Mouse (Mus musculus) forebrain, embryonic 10.5 days (tissue): ENCODE measurements around the gene Dicer1. TPM values are rescaled to one million over a fixed set of nuclear protein-coding genes. Genes with fewer than 3 reads are reported as not detected.

Source experiments
- DNase-seq: peaks from one replicate; pipeline ENCODE4 v3.0.0-alpha.2; 2017; ENCODE audit warnings: low spot score; ENCODE audit errors: extremely low spot score
- H3K27ac ChIP-seq: fragments of 300-500 bp; sonication (generic); 2 replicates; pipeline ENCODE4 v1.5.1; 2016; ENCODE audit warnings: mild to moderate bottlenecking
- H3K27me3 ChIP-seq: fragments of 300-500 bp; sonication (generic); 2 replicates; pipeline ENCODE4 v1.6.1; 2016; ENCODE audit warnings: mild to moderate bottlenecking; ENCODE audit not compliant: poor library complexity, severe bottlenecking
- H3K36me3 ChIP-seq: fragments of 300-500 bp; sonication (generic); replicated peaks from 2 replicates; pipeline ENCODE4 v1.6.1; 2016; ENCODE audit warnings: mild to moderate bottlenecking, moderate library complexity
- H3K4me1 ChIP-seq: fragments of 300-500 bp; sonication (generic); 2 replicates; pipeline ENCODE4 v1.6.1; 2016
- H3K4me3 ChIP-seq: fragments of 300-500 bp; sonication (generic); 2 replicates; pipeline ENCODE4 v1.5.1; 2016; ENCODE audit warnings: mild to moderate bottlenecking, moderate library complexity
- H3K9me3 ChIP-seq: fragments of 300-500 bp; sonication (generic); 2 replicates; pipeline ENCODE4 v1.6.1; 2016; ENCODE audit warnings: mild to moderate bottlenecking, moderate library complexity
- WGBS: fragments of 180-500 bp; shearing (Covaris S2); methylation state at CpG from one replicate; pipeline ENCODE4 v1.1.7; 2016; 5-methylcytosine and 5-hydroxymethylcytosine counted together
- polyA plus RNA-seq: library from polyadenylated mRNA; unstranded; fragments of >200 nt; fragmentation: Nextera tagmentation; extraction: Ambion mirVana; gene quantifications from 2 replicates; pipeline ENCODE4 v1.2.1, GENCODE M21; 2016

Gene Dicer1
- polyA plus RNA-seq, 1 experiment from 2014 or later = 47.0 TPM

- peaks cover 80% of the 10 kb centered on the region for H3K36me3 ChIP-seq
These were observed 61.3 kb downstream of the Dicer1 start for GRCm38 (mm10) chr12:104690412-104690811.

GRCm38 (mm10) chr12:104688870-104689269 is 62.9 kb downstream of the Dicer1 start:
- Histone ChIP-seq H3K27me3 (no peaks in the 10 kb centered on the region), H3K9me3 (no peaks in the 10 kb centered on the region), H3K4me3 (no peak overlapping the region), H3K36me3 (peaks cover 65% of the 10 kb centered on the region), H3K27ac (no peak overlapping the region), H3K4me1 (peaks cover 16% of the 10 kb centered on the region)
- WGBS = 89% methylated on average over 11 of the region's 11 CpGs
- DNase-seq = no peak

More at GRCm38 (mm10) chr12:104690412-104690811, 61.3 kb downstream of the Dicer1 start:
- no peaks in the 10 kb centered on the region for H3K27me3 ChIP-seq
- H3K4me1 ChIP-seq = peaks cover 6% of the 10 kb centered on the region; the same call in 1 of the 2 replicates
- H3K4me3 ChIP-seq = no peak overlapping the region
- DNase-seq = no peak
- H3K9me3 ChIP-seq = no peaks in the 10 kb centered on the region
- H3K27ac ChIP-seq = no peak overlapping the region
- 94% methylated on average over 7 of the region's 7 CpGs for WGBS

DNA sequence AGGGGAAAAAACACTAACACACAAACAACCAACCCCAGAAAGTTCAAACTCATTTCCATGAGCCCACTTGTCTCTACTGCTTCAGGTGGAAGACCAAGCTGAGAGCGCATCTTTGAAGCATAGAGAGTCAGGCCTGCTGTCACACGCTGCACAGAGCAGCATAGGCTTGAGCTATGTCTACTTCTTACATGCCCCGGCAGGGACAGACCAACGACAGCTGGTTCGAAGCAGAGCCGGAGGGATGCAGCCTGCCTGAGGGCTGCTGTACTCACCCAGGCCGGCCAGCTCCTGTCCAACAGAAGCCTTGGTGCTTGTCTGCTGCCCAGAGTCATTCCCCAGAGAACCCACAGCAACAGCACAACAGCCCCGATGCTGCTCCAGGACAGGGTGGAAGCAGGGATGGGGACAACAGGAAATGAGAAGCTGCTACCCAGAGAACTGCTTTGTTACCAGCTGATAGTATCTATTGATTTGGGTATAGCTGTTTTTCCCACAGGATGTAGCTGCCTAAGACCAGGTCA is 67.3 kb downstream of the Dicer1 start:
- H3K4me3 ChIP-seq = no peak overlapping the region
- H3K27me3 ChIP-seq = no peaks in the 10 kb centered on the region
- DNase-seq = no peak
- H3K36me3 ChIP-seq = peaks cover 21% of the 10 kb centered on the region
- H3K9me3 ChIP-seq = peaks cover 5% of the 10 kb centered on the region; the same call in 1 of the 2 replicates
- 87% methylated on average over 8 of the region's 8 CpGs for WGBS
- peaks cover 23% of the 10 kb centered on the region for H3K4me1 ChIP-seq
- H3K27ac ChIP-seq = peak overlapping the region; percentile 42

GRCm38 (mm10) chr12:104679819-104680132 is 72.0 kb downstream of the Dicer1 start:
- Histone ChIP-seq H3K4me3 (no peak overlapping the region), H3K27me3 (peaks cover 16% of the 10 kb centered on the region), H3K27ac (no peak overlapping the region), H3K4me1 (peaks cover 54% of the 10 kb centered on the region), H3K36me3 (no peaks in the 10 kb centered on the region), H3K9me3 (peaks cover 5% of the 10 kb centered on the region; the same call in 1 of the 2 replicates)
- WGBS = 87% methylated on average over 8 of the region's 8 CpGs
- DNase-seq = no peak

DNA sequence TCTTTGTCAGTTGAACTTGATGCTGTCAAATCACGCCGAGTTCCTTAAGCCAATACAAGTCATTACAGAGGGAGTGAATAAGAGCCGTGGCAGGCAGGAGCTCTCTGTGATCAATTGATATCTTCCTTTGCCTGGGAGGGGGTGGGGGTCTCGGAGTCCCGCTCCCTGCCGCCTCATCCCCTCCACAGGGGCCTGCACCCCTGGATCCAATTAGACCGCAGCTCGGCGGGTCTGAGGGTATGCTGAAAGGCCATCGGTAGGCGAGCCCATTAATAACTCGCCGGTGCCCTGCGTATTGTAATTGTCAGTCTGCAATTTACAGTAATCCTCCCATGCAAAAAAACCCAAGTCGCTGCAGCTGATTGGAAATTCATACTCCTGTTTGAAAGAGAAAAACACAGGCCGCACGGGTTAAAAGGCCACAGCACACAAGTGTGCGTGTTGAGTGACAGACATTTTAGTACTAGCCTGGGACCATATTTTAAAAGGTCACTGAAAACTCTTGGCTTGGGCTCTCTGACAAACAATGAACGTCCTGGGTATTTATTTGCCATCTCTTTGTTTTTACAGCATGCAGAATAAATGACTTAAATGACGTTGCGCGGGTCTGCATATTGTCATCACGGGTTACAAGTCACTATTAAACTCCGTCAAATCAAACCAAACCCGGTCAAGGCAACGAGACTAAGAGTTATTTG is 72.5 kb downstream of the Dicer1 start:
- H3K36me3 ChIP-seq = no peaks in the 10 kb centered on the region
- peaks cover 5% of the 10 kb centered on the region; the same call in 1 of the 2 replicates for H3K9me3 ChIP-seq
- peak overlapping the region; percentile 18; the same call in 1 of the 2 replicates for H3K4me3 ChIP-seq
- peak; percentile 38 for DNase-seq
- H3K27ac ChIP-seq = 0 out of 2 replicates have a peak overlapping the region, but pooled peaks have one; percentile 72
- peaks cover 16% of the 10 kb centered on the region for H3K27me3 ChIP-seq
- H3K4me1 ChIP-seq = peaks cover 52% of the 10 kb centered on the region
- 44% methylated on average over 26 of the region's 26 CpGs for WGBS

- Histone ChIP-seq H3K4me3 (peak overlapping the region; percentile 18; the same call in 1 of the 2 replicates), H3K4me1 (peaks cover 52% of the 10 kb centered on the region), H3K27me3 (peaks cover 19% of the 10 kb centered on the region), H3K9me3 (peaks cover 5% of the 10 kb centered on the region; the same call in 1 of the 2 replicates), H3K27ac (peak overlapping the region; percentile 72), H3K36me3 (no peaks in the 10 kb centered on the region)
- 67% methylated on average over 12 of the region's 14 CpGs for WGBS
- DNase-seq = no peak
These were observed 73.3 kb downstream of the Dicer1 start for GRCm38 (mm10) chr12:104678462-104678861.

DNA sequence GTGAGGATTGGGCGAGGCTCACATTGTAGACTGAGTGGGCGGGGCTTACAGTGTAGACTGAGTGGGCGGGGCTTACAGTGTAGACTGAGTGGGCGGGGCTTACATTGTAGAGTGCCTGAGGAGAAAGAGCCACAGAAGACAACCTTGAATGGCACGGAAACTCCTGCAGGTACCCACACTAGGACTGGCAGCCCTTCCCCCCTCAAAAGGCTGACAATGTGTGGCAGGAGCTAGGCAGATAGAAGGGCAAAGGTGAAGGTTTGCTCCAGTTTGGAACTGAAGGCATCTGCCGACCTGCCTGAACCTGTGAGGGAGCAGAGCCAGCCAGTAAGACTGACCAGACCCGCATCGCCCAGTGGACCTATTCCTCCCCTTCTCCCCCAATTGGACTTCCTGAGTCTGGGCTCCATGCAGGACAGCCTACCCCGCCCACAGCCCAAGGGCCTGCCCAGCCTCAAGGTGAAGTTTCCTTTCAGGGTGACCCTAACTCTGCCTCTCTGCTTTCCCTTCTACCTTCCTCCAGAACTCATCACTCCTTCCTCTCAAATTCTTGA is 74.3 kb downstream of the Dicer1 start:
- no peaks in the 10 kb centered on the region for H3K9me3 ChIP-seq
- 0 out of 2 replicates have a peak overlapping the region, but pooled peaks have one; percentile 16 for H3K27ac ChIP-seq
- peaks cover 52% of the 10 kb centered on the region for H3K4me1 ChIP-seq
- H3K27me3 ChIP-seq = peaks cover 22% of the 10 kb centered on the region
- DNase-seq = no peak
- 86% methylated on average over 9 of the region's 9 CpGs for WGBS
- no peak overlapping the region for H3K4me3 ChIP-seq
- H3K36me3 ChIP-seq = no peaks in the 10 kb centered on the region

DNA sequence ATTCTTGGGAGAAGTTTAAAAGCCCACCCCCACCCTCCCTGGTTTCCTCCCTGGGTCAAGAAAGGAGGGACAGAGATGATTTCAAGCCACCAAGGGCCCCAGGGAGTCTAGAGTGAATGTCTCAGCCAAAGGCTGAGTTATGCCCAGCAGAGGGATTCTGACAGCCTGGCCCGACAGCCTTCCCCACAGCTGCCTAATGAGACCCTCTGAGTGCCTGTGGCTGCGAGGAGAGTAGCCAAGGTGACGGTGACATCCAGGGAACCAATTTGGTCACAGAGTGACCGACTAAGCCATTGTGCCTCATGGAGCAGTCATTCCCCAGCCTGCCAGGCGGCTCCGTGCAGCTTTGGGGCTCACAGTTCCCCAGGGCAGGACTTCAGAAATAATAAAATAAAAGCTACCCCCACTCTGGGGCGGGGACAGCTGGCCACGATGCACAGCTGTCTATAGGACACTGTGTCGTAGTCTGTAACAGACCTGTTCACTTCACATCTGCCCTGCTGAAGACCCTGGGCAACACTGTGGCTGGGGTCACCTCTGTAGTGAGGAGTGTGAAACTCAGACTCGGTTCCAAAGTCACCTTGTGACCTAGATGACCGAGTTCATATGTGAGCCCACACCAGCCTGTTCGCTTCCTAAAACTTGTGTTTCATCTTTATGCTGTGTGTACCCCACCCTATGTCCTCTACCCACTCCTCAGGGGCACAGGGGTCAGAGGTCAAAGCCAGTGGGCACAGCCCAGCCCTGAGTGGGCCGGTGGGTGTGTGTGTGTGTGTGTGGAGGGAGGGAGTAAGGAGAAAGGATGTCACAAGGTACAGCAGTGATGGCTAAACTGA is 75.0 kb downstream of the Dicer1 start:
- peaks cover 22% of the 10 kb centered on the region for H3K27me3 ChIP-seq
- DNase-seq = no peak
- 0 out of 2 replicates have a peak overlapping the region, but pooled peaks have one; percentile 44 for H3K27ac ChIP-seq
- no peak overlapping the region for H3K4me3 ChIP-seq
- no peaks in the 10 kb centered on the region for H3K36me3 ChIP-seq
- H3K9me3 ChIP-seq = no peaks in the 10 kb centered on the region
- 83% methylated on average over 13 of the region's 13 CpGs for WGBS
- peaks cover 52% of the 10 kb centered on the region for H3K4me1 ChIP-seq

- Histone ChIP-seq H3K4me1 (peaks cover 29% of the 10 kb centered on the region), H3K27me3 (peaks cover 18% of the 10 kb centered on the region), H3K4me3 (no peak overlapping the region), H3K9me3 (no peaks in the 10 kb centered on the region), H3K27ac (no peak overlapping the region), H3K36me3 (no peaks in the 10 kb centered on the region)
- DNase-seq = no peak
- 81% methylated on average over 5 of the region's 5 CpGs for WGBS
These were observed 78.8 kb downstream of the Dicer1 start for GRCm38 (mm10) chr12:104672976-104673375.

- WGBS = 81% methylated on average over 10 of the region's 10 CpGs
- peaks cover 24% of the 10 kb centered on the region for H3K4me1 ChIP-seq
- H3K36me3 ChIP-seq = no peaks in the 10 kb centered on the region
- no peaks in the 10 kb centered on the region for H3K9me3 ChIP-seq
- peaks cover 12% of the 10 kb centered on the region for H3K27me3 ChIP-seq
- DNase-seq = no peak
- no peak overlapping the region for H3K4me3 ChIP-seq
- H3K27ac ChIP-seq = no peak overlapping the region
These were observed 79.3 kb downstream of the Dicer1 start for GRCm38 (mm10) chr12:104672406-104672805.

- H3K4me3 ChIP-seq = no peak overlapping the region
- WGBS = 79% methylated on average over 7 of the region's 7 CpGs
- H3K27me3 ChIP-seq = no peaks in the 10 kb centered on the region
- no peaks in the 10 kb centered on the region for H3K9me3 ChIP-seq
- no peak overlapping the region for H3K27ac ChIP-seq
- H3K4me1 ChIP-seq = no peaks in the 10 kb centered on the region
- DNase-seq = no peak
- no peaks in the 10 kb centered on the region for H3K36me3 ChIP-seq
These were observed 83.9 kb downstream of the Dicer1 start for GRCm38 (mm10) chr12:104667846-104668245.

DNA sequence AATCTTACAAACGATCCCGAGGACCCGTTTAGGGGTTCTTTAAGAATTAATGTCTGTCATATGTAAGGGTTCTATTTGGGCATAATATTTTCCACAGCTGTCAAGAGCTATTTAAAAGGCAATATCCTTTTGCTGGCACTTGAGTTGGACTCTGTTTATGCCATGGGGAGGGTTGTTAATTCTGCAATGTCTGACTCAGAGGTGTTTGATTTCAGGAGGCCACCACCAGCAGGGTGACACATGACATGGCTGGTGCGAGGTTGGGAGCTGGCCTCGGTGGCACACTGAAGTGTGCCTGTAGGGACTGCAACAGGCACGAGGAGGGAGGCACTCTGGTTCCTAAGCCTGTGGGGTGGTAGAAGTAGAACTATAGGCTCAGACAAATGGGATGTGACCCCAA is 85.8 kb downstream of the Dicer1 start:
- Histone ChIP-seq H3K4me3 (no peak overlapping the region), H3K4me1 (no peaks in the 10 kb centered on the region), H3K9me3 (no peaks in the 10 kb centered on the region), H3K36me3 (no peaks in the 10 kb centered on the region), H3K27me3 (no peaks in the 10 kb centered on the region), H3K27ac (no peak overlapping the region)
- 88% methylated on average over 6 of the region's 6 CpGs for WGBS
- DNase-seq = no peak
